Mouse (Mus musculus) lung, postnatal 0 days (tissue): ENCODE data around the gene Tbc1d16. TPM values are rescaled to one million over a fixed set of nuclear protein-coding genes. Genes with fewer than 3 reads are reported as not detected.

Experiments
- ATAC-seq: fragments of 200-750 bp; cut with Nextera tagmentation; 2 replicates; pipeline ENCODE4 v1.8.0; 2017; ENCODE audit warnings: moderate library complexity
- DNase-seq: peaks from one replicate; pipeline ENCODE4 v3.0.0-alpha.2; 2016; ENCODE audit warnings: low spot score
- H3K27ac ChIP-seq: fragments of 300-500 bp; sonication (generic); 2 replicates; pipeline ENCODE4 v1.5.1; 2014; ENCODE audit warnings: antibody characterized with exemption, mild to moderate bottlenecking, low read length, mixed read lengths
- H3K27me3 ChIP-seq: fragments of 300-500 bp; sonication (generic); replicated peaks from 2 replicates; pipeline ENCODE4 v1.6.1; 2014; ENCODE audit warnings: low read length, mixed read lengths; ENCODE audit not compliant: insufficient read depth
- H3K36me3 ChIP-seq: fragments of 300-500 bp; sonication (generic); 2 replicates; pipeline ENCODE4 v1.6.1; 2014; ENCODE audit warnings: low read length, mixed read lengths; ENCODE audit not compliant: insufficient read depth
- H3K4me1 ChIP-seq: fragments of 300-500 bp; sonication (generic); 2 replicates; pipeline ENCODE4 v1.6.1; 2014; ENCODE audit warnings: antibody characterized with exemption, low read depth, low read length, mixed read lengths; ENCODE audit not compliant: insufficient read depth
- H3K4me2 ChIP-seq: fragments of 300-500 bp; sonication (generic); replicated peaks from 2 replicates; pipeline ENCODE4 v1.6.1; 2014; ENCODE audit warnings: low read depth, mild to moderate bottlenecking, low read length, moderate library complexity, mixed read lengths
- H3K4me3 ChIP-seq: fragments of 300-500 bp; sonication (generic); 2 replicates; pipeline ENCODE4 v1.5.1; 2014; ENCODE audit warnings: low read depth, low read length
- H3K9ac ChIP-seq: fragments of 300-500 bp; sonication (generic); replicated peaks from 2 replicates; pipeline ENCODE4 v1.6.1; 2014; ENCODE audit warnings: low read depth, mild to moderate bottlenecking
- H3K9me3 ChIP-seq: fragments of 300-500 bp; sonication (generic); 2 replicates; pipeline ENCODE4 v1.6.1; 2016; ENCODE audit warnings: low read length, mixed read lengths
- CTCF ChIP-seq: IDR thresholded peaks from 2 replicates; pipeline ENCODE4 v1.5.1; 2016; ENCODE audit warnings: antibody characterized with exemption, mild to moderate bottlenecking
- EP300 ChIP-seq: IDR thresholded peaks from 2 replicates; pipeline ENCODE4 v1.6.1; 2016; ENCODE audit warnings: antibody characterized with exemption, mild to moderate bottlenecking, control low read depth
- WGBS: fragments of 180-500 bp; shearing (Covaris S2); extraction: QIAGEN DNeasy Blood & Tissue Kit; methylation state at CpG from one replicate; pipeline ENCODE4 v1.1.7; 2014; 5-methylcytosine and 5-hydroxymethylcytosine counted together
- polyA plus RNA-seq: library from polyadenylated mRNA; unstranded; fragments of >200 nt; fragmentation: Nextera tagmentation; extraction: Ambion mirVana; gene quantifications from 2 replicates; pipeline ENCODE4 v1.2.1, GENCODE M21; 2015

Gene Tbc1d16
- polyA plus RNA-seq, 1 experiment from 2014 or later = 11.9 TPM

- Histone ChIP-seq H3K4me3 (peak overlapping the region; percentile 72), H3K27me3 (no peaks in the 10 kb centered on the region), H3K4me2 (peak overlapping the region; percentile 92), H3K36me3 (no peaks in the 10 kb centered on the region), H3K27ac (no peak overlapping the region), H3K4me1 (peaks cover 21% of the 10 kb centered on the region; the same call in 1 of the 2 replicates), H3K9me3 (no peaks in the 10 kb centered on the region), H3K9ac (peak overlapping the region; percentile 72)
- peak; percentile 35 for DNase-seq
- TF ChIP-seq EP300 = no peak
- no peak for TF ChIP-seq CTCF
- ATAC-seq = no peak
- 0% methylated on average over 12 of the region's 12 CpGs for WGBS
Observed at GRCm38 (mm10) chr11:119227591-119227990, 708 bp downstream of the Tbc1d16 start.

GRCm38 (mm10) chr11:119225634-119226033 is 2.7 kb downstream of the Tbc1d16 start:
- 74% methylated on average over 9 of the region's 9 CpGs for WGBS
- Histone ChIP-seq H3K4me2 (no peak overlapping the region), H3K27me3 (no peaks in the 10 kb centered on the region), H3K27ac (no peak overlapping the region), H3K36me3 (no peaks in the 10 kb centered on the region), H3K9ac (no peak overlapping the region), H3K4me3 (no peak overlapping the region), H3K9me3 (no peaks in the 10 kb centered on the region), H3K4me1 (peaks cover 21% of the 10 kb centered on the region; the same call in 1 of the 2 replicates)
- no peak for TF ChIP-seq EP300
- no peak for TF ChIP-seq CTCF
- DNase-seq (no peak), ATAC-seq (no peak)

GRCm38 (mm10) chr11:119224926-119225325 is 3.4 kb downstream of the Tbc1d16 start:
- Histone ChIP-seq H3K4me2 (no peak overlapping the region), H3K27me3 (no peaks in the 10 kb centered on the region), H3K4me3 (no peak overlapping the region), H3K27ac (no peak overlapping the region), H3K4me1 (peaks cover 28% of the 10 kb centered on the region), H3K9me3 (no peaks in the 10 kb centered on the region), H3K36me3 (no peaks in the 10 kb centered on the region), H3K9ac (no peak overlapping the region)
- DNase-seq (no peak), ATAC-seq (no peak)
- WGBS = 91% methylated on average over 6 of the region's 6 CpGs
- TF ChIP-seq CTCF (no peak), EP300 (no peak)

GRCm38 (mm10) chr11:119223124-119223890 is 5.0 kb downstream of the Tbc1d16 start:
- H3K4me1 ChIP-seq = peaks cover 32% of the 10 kb centered on the region

GRCm38 (mm10) chr11:119221812-119222510 is 6.3 kb downstream of the Tbc1d16 start:
- TF ChIP-seq EP300 (no peak), CTCF (no peak)
- Histone ChIP-seq H3K4me2 (no peak overlapping the region), H3K4me3 (no peak overlapping the region), H3K9me3 (no peaks in the 10 kb centered on the region), H3K27me3 (no peaks in the 10 kb centered on the region), H3K4me1 (peaks cover 30% of the 10 kb centered on the region), H3K9ac (no peak overlapping the region), H3K36me3 (no peaks in the 10 kb centered on the region), H3K27ac (no peak overlapping the region)
- WGBS = 47% methylated on average over 10 of the region's 11 CpGs
- ATAC-seq = no peak
- no peak for DNase-seq

More at GRCm38 (mm10) chr11:119223124-119223890, 5.0 kb downstream of the Tbc1d16 start:
- no peaks in the 10 kb centered on the region for H3K9me3 ChIP-seq
- TF ChIP-seq CTCF (no peak), EP300 (no peak)
- H3K27me3 ChIP-seq = no peaks in the 10 kb centered on the region
- H3K4me2 ChIP-seq = no peak overlapping the region
- no peak overlapping the region for H3K9ac ChIP-seq
- ATAC-seq (peak; percentile 47), DNase-seq (peak; percentile 86)
- H3K27ac ChIP-seq = peak overlapping the region; percentile 64
- WGBS = 61% methylated on average over 20 of the region's 20 CpGs
- H3K36me3 ChIP-seq = no peaks in the 10 kb centered on the region
- no peak overlapping the region for H3K4me3 ChIP-seq

- Histone ChIP-seq H3K27me3 (no peaks in the 10 kb centered on the region), H3K4me1 (peaks cover 34% of the 10 kb centered on the region), H3K4me2 (no peak overlapping the region), H3K36me3 (no peaks in the 10 kb centered on the region), H3K9ac (no peak overlapping the region), H3K4me3 (no peak overlapping the region), H3K9me3 (no peaks in the 10 kb centered on the region), H3K27ac (no peak overlapping the region)
- 33% methylated on average over 17 of the region's 17 CpGs for WGBS
- DNase-seq (no peak), ATAC-seq (no peak)
- TF ChIP-seq CTCF (no peak), EP300 (no peak)
Observed at GRCm38 (mm10) chr11:119219816-119220465, 8.4 kb downstream of the Tbc1d16 start.
